Mouse (Mus musculus) midbrain, postnatal 0 days (tissue): ENCODE data around the gene Tigar. TPM values are rescaled to one million over a fixed set of nuclear protein-coding genes. Genes with fewer than 3 reads are reported as not detected.

ENCODE experiments used
- ATAC-seq: fragments of 200-750 bp; cut with Nextera tagmentation; 2 replicates; pipeline ENCODE4 v1.8.0; 2017; ENCODE audit warnings: moderate number of reproducible peaks, mild to moderate bottlenecking, moderate TSS enrichment, moderate library complexity; ENCODE audit not compliant: low FRiP score
- DNase-seq: peaks from one replicate; pipeline ENCODE4 v3.0.0-alpha.2; 2015; ENCODE audit warnings: low spot score
- H3K27ac ChIP-seq: fragments of 300-500 bp; sonication (generic); 2 replicates; pipeline ENCODE4 v1.5.1; 2014; ENCODE audit warnings: low read depth, mild to moderate bottlenecking, low read length, mixed read lengths
- H3K27me3 ChIP-seq: fragments of 300-500 bp; sonication (generic); 2 replicates; pipeline ENCODE4 v1.6.1; 2014; ENCODE audit warnings: low read length, control low read depth, mixed read lengths; ENCODE audit not compliant: insufficient read depth
- H3K36me3 ChIP-seq: fragments of 300-500 bp; sonication (generic); 2 replicates; pipeline ENCODE4 v1.6.1; 2014; ENCODE audit warnings: low read length, control low read depth, mixed read lengths; ENCODE audit not compliant: insufficient read depth
- H3K4me1 ChIP-seq: fragments of 300-500 bp; sonication (generic); 2 replicates; pipeline ENCODE4 v1.6.1; 2014; ENCODE audit warnings: mild to moderate bottlenecking, control low read depth, antibody characterized with exemption, low read length, mixed read lengths; ENCODE audit not compliant: insufficient read depth
- H3K4me2 ChIP-seq: fragments of 300-500 bp; sonication (generic); 2 replicates; pipeline ENCODE4 v1.6.1; 2014; ENCODE audit warnings: low read depth, mild to moderate bottlenecking, low read length, mixed read lengths; ENCODE audit not compliant: poor library complexity, severe bottlenecking
- H3K4me3 ChIP-seq: fragments of 300-500 bp; sonication (generic); 2 replicates; pipeline ENCODE4 v1.5.1; 2014; ENCODE audit warnings: low read depth, mild to moderate bottlenecking, low read length, moderate library complexity
- H3K9ac ChIP-seq: fragments of 300-500 bp; sonication (generic); replicated peaks from 2 replicates; pipeline ENCODE4 v1.6.1; 2014; ENCODE audit warnings: mild to moderate bottlenecking, low read length, moderate library complexity, mixed read lengths; ENCODE audit not compliant: poor library complexity, severe bottlenecking
- H3K9me3 ChIP-seq: fragments of 300-500 bp; sonication (generic); 2 replicates; pipeline ENCODE4 v1.6.1; 2016; ENCODE audit warnings: low read length, control low read depth
- CTCF ChIP-seq: IDR thresholded peaks from 2 replicates; pipeline ENCODE4 v1.5.1; 2016; ENCODE audit warnings: antibody characterized with exemption, mild to moderate bottlenecking
- WGBS: fragments of 180-500 bp; shearing (Covaris S2); extraction: QIAGEN DNeasy Blood & Tissue Kit; methylation state at CpG from one replicate; pipeline ENCODE4 v1.1.7; 2014; 5-methylcytosine and 5-hydroxymethylcytosine counted together
- polyA plus RNA-seq: library from polyadenylated mRNA; unstranded; fragments of >200 nt; fragmentation: Nextera tagmentation; extraction: Ambion mirVana; gene quantifications from 2 replicates; pipeline ENCODE4 v1.2.1, GENCODE M21; 2015
- total RNA-seq: library from RNA; depleted of rRNA; stranded (reverse); fragments of >200 nt; gene quantifications from 2 replicates; pipeline ENCODE4 v1.2.3, GENCODE M21; 2014

Tigar gene
- total and polyA plus RNA-seq, 2 experiments from 2014 or later, result 4.6 to 6.1 TPM

- TF ChIP-seq CTCF, result peak; percentile 19; the same call in 1 of the 2 replicates
- ATAC-seq, result no peak
- 27% methylated on average over 23 of the region's 23 CpGs for WGBS
- Histone ChIP-seq H3K9ac (no peak overlapping the region), H3K27me3 (no peaks in the 10 kb centered on the region), H3K36me3 (no peaks in the 10 kb centered on the region), H3K9me3 (no peaks in the 10 kb centered on the region), H3K4me2 (no peak overlapping the region), H3K27ac (no peak overlapping the region), H3K4me1 (no peaks in the 10 kb centered on the region), H3K4me3 (no peak overlapping the region)
- DNase-seq, result peak; percentile 84
Measured at GRCm38 (mm10) chr6:127114753-127115456, 5.5 kb upstream of the Tigar start.

GRCm38 (mm10) chr6:127108368-127109060 is 843 bp downstream of the Tigar start:
- no peak for ATAC-seq
- Histone ChIP-seq H3K9ac (0 out of 2 replicates have a peak overlapping the region, but pooled peaks have one; percentile 48), H3K27ac (no peak overlapping the region), H3K9me3 (no peaks in the 10 kb centered on the region), H3K36me3 (no peaks in the 10 kb centered on the region), H3K4me2 (peak overlapping the region; percentile 65), H3K4me1 (no peaks in the 10 kb centered on the region), H3K27me3 (no peaks in the 10 kb centered on the region), H3K4me3 (peak overlapping the region; percentile 52)
- 40% methylated on average over 20 of the region's 20 CpGs for WGBS
- TF ChIP-seq CTCF, result no peak
- DNase-seq, result no peak

GRCm38 (mm10) chr6:127107413-127107812 is 1.9 kb downstream of the Tigar start:
- Histone ChIP-seq H3K9ac (no peak overlapping the region), H3K9me3 (no peaks in the 10 kb centered on the region), H3K4me3 (no peak overlapping the region), H3K27ac (no peak overlapping the region), H3K36me3 (no peaks in the 10 kb centered on the region), H3K4me2 (no peak overlapping the region), H3K4me1 (no peaks in the 10 kb centered on the region), H3K27me3 (no peaks in the 10 kb centered on the region)
- ATAC-seq, result no peak
- no peak for TF ChIP-seq CTCF
- no peak for DNase-seq

- no peak for TF ChIP-seq CTCF
- Histone ChIP-seq H3K4me1 (no peaks in the 10 kb centered on the region), H3K9me3 (no peaks in the 10 kb centered on the region), H3K36me3 (no peaks in the 10 kb centered on the region), H3K9ac (no peak overlapping the region), H3K4me3 (no peak overlapping the region), H3K27me3 (no peaks in the 10 kb centered on the region), H3K4me2 (no peak overlapping the region), H3K27ac (no peak overlapping the region)
- DNase-seq (no peak), ATAC-seq (no peak)
- 45% methylated on average over 5 of the region's 5 CpGs for WGBS
Measured at GRCm38 (mm10) chr6:127106726-127107125, 2.6 kb downstream of the Tigar start.

GRCm38 (mm10) chr6:127106189-127106588 is 3.2 kb downstream of the Tigar start:
- 82% methylated on average over 5 of the region's 5 CpGs for WGBS
- no peak for TF ChIP-seq CTCF
- DNase-seq (no peak), ATAC-seq (no peak)
- H3K27me3 ChIP-seq, result no peaks in the 10 kb centered on the region
- H3K4me1 ChIP-seq, result no peaks in the 10 kb centered on the region
- no peak overlapping the region for H3K4me3 ChIP-seq
- no peak overlapping the region for H3K27ac ChIP-seq
- no peaks in the 10 kb centered on the region for H3K36me3 ChIP-seq
- H3K9ac ChIP-seq, result no peak overlapping the region
- H3K9me3 ChIP-seq, result no peaks in the 10 kb centered on the region
- no peak overlapping the region for H3K4me2 ChIP-seq

GRCm38 (mm10) chr6:127105107-127105506 is 4.2 kb downstream of the Tigar start:
- ATAC-seq (no peak), DNase-seq (peak; percentile 37)
- H3K9ac ChIP-seq, result no peak overlapping the region
- no peaks in the 10 kb centered on the region for H3K27me3 ChIP-seq
- 65% methylated on average over 6 of the region's 6 CpGs for WGBS
- H3K9me3 ChIP-seq, result no peaks in the 10 kb centered on the region
- no peak overlapping the region for H3K4me3 ChIP-seq
- H3K4me1 ChIP-seq, result no peaks in the 10 kb centered on the region
- peak; percentile 79 for TF ChIP-seq CTCF
- no peak overlapping the region for H3K4me2 ChIP-seq
- 0 out of 2 replicates have a peak, but pooled peaks cover 4% of the 10 kb centered on the region for H3K36me3 ChIP-seq
- H3K27ac ChIP-seq, result no peak overlapping the region
